Mouse (Mus musculus): ENCODE measurements around the gene Vcam1. TPM values are rescaled to one million over a fixed set of nuclear protein-coding genes. Genes with fewer than 3 reads are reported as not detected.

Gene Vcam1
- polyA plus RNA-seq, 1 experiment from 2014 or later, result 52.1 TPM

DNA sequence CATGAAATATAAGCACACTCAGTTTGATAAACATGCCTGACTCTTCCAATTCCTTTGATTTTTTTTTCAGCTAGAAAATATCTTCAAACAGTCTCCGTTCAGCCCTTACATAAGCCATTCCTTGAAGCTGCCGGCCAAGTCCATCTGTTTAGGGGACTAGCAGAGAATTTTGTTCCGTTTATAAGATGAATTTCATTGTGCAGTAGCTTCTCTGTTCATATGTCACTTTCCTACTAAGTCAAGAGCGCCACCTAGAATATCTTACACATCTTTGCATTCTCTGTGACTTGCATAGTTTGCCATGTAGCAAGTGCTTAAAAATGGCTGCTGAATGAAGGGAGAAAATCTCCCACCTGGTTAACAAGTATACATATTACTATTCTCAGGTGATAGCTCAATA, 51.0 kb downstream of the Vcam1 start:
- H3K4me2 ChIP-seq, result no peak overlapping the region
- H3K27me3 ChIP-seq (replicated peaks), result no peaks in the 10 kb centered on the region
- no peaks in the 10 kb centered on the region for H3K9me3 ChIP-seq
- no peak for ATAC-seq (ENCODE audit: insufficient read depth, low FRiP score, low read depth)
- H3K27ac ChIP-seq, result no peak overlapping the region
- H3K4me3 ChIP-seq (replicated peaks), result no peak overlapping the region
- no peaks in the 10 kb centered on the region for H3K36me3 ChIP-seq
- 47% methylated on average over 4 of the region's 4 CpGs for WGBS
- H3K9ac ChIP-seq, result no peak overlapping the region
- no peaks in the 10 kb centered on the region for H3K4me1 ChIP-seq

- Histone ChIP-seq H3K36me3 (no peaks in the 10 kb centered on the region), H3K4me2 (no peak overlapping the region), H3K4me1 (no peaks in the 10 kb centered on the region), H3K27ac (no peak overlapping the region), H3K9me3 (no peaks in the 10 kb centered on the region), H3K27me3 (replicated peaks) (no peaks in the 10 kb centered on the region), H3K4me3 (replicated peaks) (no peak overlapping the region), H3K9ac (no peak overlapping the region)
- no peak for ATAC-seq (ENCODE audit: insufficient read depth, low FRiP score, low read depth)
- 75% methylated on average over 2 of the region's 2 CpGs for WGBS
Measured at GRCm38 (mm10) chr3:116076739-116077138, 52.7 kb downstream of the Vcam1 start.

DNA sequence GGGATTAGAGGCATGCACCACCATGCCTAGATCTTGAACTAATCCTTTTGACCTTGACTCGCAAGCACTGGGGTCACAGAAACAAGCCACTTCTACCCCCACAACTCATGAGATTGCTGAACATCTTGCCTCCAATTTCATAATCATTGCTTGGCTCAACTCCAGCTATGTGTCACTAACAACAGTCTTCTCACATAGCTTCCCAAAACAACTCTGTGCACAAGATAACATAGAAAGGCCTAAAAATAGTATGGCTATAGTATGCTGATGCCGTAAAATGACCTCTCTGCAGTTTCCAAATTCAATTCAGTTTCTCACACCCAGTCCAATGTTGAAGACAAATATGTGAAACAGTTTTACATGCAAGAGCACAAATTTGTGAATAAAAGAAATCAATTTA, 56.9 kb downstream of the Vcam1 start:
- ATAC-seq (ENCODE audit: insufficient read depth, low FRiP score, low read depth), result no peak
- no peaks in the 10 kb centered on the region for H3K4me1 ChIP-seq
- H3K9ac ChIP-seq, result no peak overlapping the region
- no peaks in the 10 kb centered on the region for H3K27me3 ChIP-seq (replicated peaks)
- H3K36me3 ChIP-seq, result no peaks in the 10 kb centered on the region
- no peak overlapping the region for H3K27ac ChIP-seq
- no peak overlapping the region for H3K4me3 ChIP-seq (replicated peaks)
- H3K4me2 ChIP-seq, result no peak overlapping the region
- 65% methylated on average over 2 of the region's 2 CpGs for WGBS
- no peaks in the 10 kb centered on the region for H3K9me3 ChIP-seq

GRCm38 (mm10) chr3:116062141-116062540, 67.3 kb downstream of the Vcam1 start:
- Histone ChIP-seq H3K4me3 (replicated peaks) (no peak overlapping the region), H3K27ac (no peak overlapping the region), H3K4me1 (no peaks in the 10 kb centered on the region), H3K4me2 (no peak overlapping the region), H3K36me3 (no peaks in the 10 kb centered on the region), H3K27me3 (replicated peaks) (no peaks in the 10 kb centered on the region), H3K9me3 (no peaks in the 10 kb centered on the region), H3K9ac (no peak overlapping the region)
- 80% methylated on average over 2 of the region's 2 CpGs for WGBS
- no peak for ATAC-seq (ENCODE audit: insufficient read depth, low FRiP score, low read depth)

GRCm38 (mm10) chr3:116060320-116060719, 69.2 kb downstream of the Vcam1 start:
- H3K4me1 ChIP-seq, result no peaks in the 10 kb centered on the region
- ATAC-seq (ENCODE audit: insufficient read depth, low FRiP score, low read depth), result no peak
- no peaks in the 10 kb centered on the region for H3K36me3 ChIP-seq
- H3K9me3 ChIP-seq, result no peaks in the 10 kb centered on the region
- H3K27me3 ChIP-seq (replicated peaks), result no peaks in the 10 kb centered on the region
- H3K4me2 ChIP-seq, result no peak overlapping the region
- H3K4me3 ChIP-seq (replicated peaks), result no peak overlapping the region
- 79% methylated on average over 5 of the region's 5 CpGs for WGBS
- no peak overlapping the region for H3K27ac ChIP-seq
- H3K9ac ChIP-seq, result no peak overlapping the region

Other genes starting within 250 kb of the Vcam1 start
- gene Dph5, start 241.9 kb downstream of the Vcam1 start, polyA plus RNA-seq (2015; fragmentation: Nextera tagmentation; extraction: Ambion mirVana), result 30.4 and 30.7 TPM in 2 replicates
- 38.1 and 42.5 TPM in 2 replicates for gene Slc30a7, start 122.3 kb downstream of the Vcam1 start, polyA plus RNA-seq (2015; fragmentation: Nextera tagmentation; extraction: Ambion mirVana)
- gene Extl2, start 122.2 kb downstream of the Vcam1 start, polyA plus RNA-seq (2015; fragmentation: Nextera tagmentation; extraction: Ambion mirVana), result 20.1 and 20.7 TPM in 2 replicates
- gene Gpr88, start 123.8 kb upstream of the Vcam1 start, polyA plus RNA-seq (2015; fragmentation: Nextera tagmentation; extraction: Ambion mirVana), result 2.0 and 2.1 TPM in 2 replicates

Measured in stomach, embryonic 15.5 days (tissue).